Mouse (Mus musculus): Measurements from ENCODE around the gene Slc38a5.

The Slc38a5 gene

GRCm38 (mm10) chrX:8327124-8327523 lies 56.2 kb downstream of the Slc38a5 start, which contains the start of gene Ssxb10:
TSS of gene Ssxb10 (plus strand) at chrX:8327424.
- no peak for DNase-seq
